Mouse (Mus musculus) myocyte (in vitro differentiated cells): ENCODE results near the gene Nuak1. TPM values are rescaled to one million over a fixed set of nuclear protein-coding genes. Genes with fewer than 3 reads are reported as not detected.

Source experiments
- H3K27me3 ChIP-seq: one replicate; pipeline ENCODE4 v1.6.1; 2011; ENCODE audit not compliant: control insufficient read depth, insufficient read depth, insufficient read length
- H3K36me3 ChIP-seq: one replicate; pipeline ENCODE4 v1.6.1; 2011; ENCODE audit not compliant: control insufficient read depth, insufficient read depth
- H3K4me2 ChIP-seq: one replicate; pipeline ENCODE4 v1.6.1; 2011; ENCODE audit warnings: low read depth, control low read depth
- H3K4me3 ChIP-seq: one replicate; pipeline ENCODE4 v1.5.1; 2011; ENCODE audit warnings: mild to moderate bottlenecking, control low read depth, moderate library complexity
- H3K79me2 ChIP-seq: one replicate; pipeline ENCODE4 v1.6.1; 2011; ENCODE audit not compliant: control insufficient read depth, insufficient read depth
- H3ac ChIP-seq: one replicate; pipeline ENCODE4 v1.6.1; 2011; ENCODE audit not compliant: control insufficient read depth, insufficient read length
- CEBPB ChIP-seq: IDR thresholded peaks from 2 replicates; pipeline ENCODE4 v1.6.1; 2011; ENCODE audit warnings: mild to moderate bottlenecking, moderate library complexity; ENCODE audit not compliant: poor library complexity, insufficient read depth, severe bottlenecking
- E2F4 ChIP-seq: IDR thresholded peaks from one replicate; pipeline ENCODE4 v1.6.1; 2011; ENCODE audit warnings: mild to moderate bottlenecking, control low read depth, moderate library complexity; ENCODE audit not compliant: insufficient read depth
- MAX ChIP-seq: IDR thresholded peaks from one replicate; pipeline ENCODE4 v1.6.1; 2011; ENCODE audit warnings: low read depth, mild to moderate bottlenecking, control low read depth
- MYOD1 ChIP-seq, 3 experiments: IDR thresholded peaks; one replicate each; pipeline ENCODE4 v1.6.1; 2011; ENCODE audit warnings: control low read depth in 2 of 3, low read depth in 2 of 3, mild to moderate bottlenecking in 2 of 3, moderate library complexity in 1 of 3; ENCODE audit not compliant: insufficient read length in 2 of 3, control insufficient read depth in 1 of 3
- MYOG ChIP-seq, 3 experiments: IDR thresholded peaks; one replicate each; pipeline ENCODE4 v1.6.1; 2011; ENCODE audit warnings: control low read depth in 2 of 3, low read depth in 2 of 3, mild to moderate bottlenecking in 2 of 3; ENCODE audit not compliant: insufficient read length in 2 of 3, control insufficient read depth in 1 of 3, insufficient read depth in 1 of 3
- POLR2A ChIP-seq: IDR thresholded peaks from one replicate; pipeline ENCODE4 v1.6.1; 2011; ENCODE audit warnings: low read depth, mild to moderate bottlenecking, control low read depth, moderate library complexity; ENCODE audit not compliant: insufficient read length
- POLR2AphosphoS2 ChIP-seq: IDR thresholded peaks from one replicate; pipeline ENCODE4 v1.6.1; 2011; ENCODE audit warnings: low read depth, control low read depth; ENCODE audit not compliant: insufficient read length
- REST ChIP-seq: IDR thresholded peaks from one replicate; pipeline ENCODE4 v1.6.1; 2011; ENCODE audit warnings: mild to moderate bottlenecking, control low read depth, moderate library complexity; ENCODE audit not compliant: insufficient read depth, insufficient read length
- SRF ChIP-seq: IDR thresholded peaks from one replicate; pipeline ENCODE4 v1.6.1; 2011; ENCODE audit warnings: low read depth; ENCODE audit not compliant: control insufficient read depth, insufficient read length
- TCF12 ChIP-seq: IDR thresholded peaks from one replicate; pipeline ENCODE4 v1.6.1; 2011; ENCODE audit warnings: mild to moderate bottlenecking, control low read depth; ENCODE audit not compliant: poor library complexity, insufficient read depth, severe bottlenecking
- TCF3 ChIP-seq: IDR thresholded peaks from one replicate; pipeline ENCODE4 v1.6.1; 2011; ENCODE audit warnings: low read depth, control low read depth; ENCODE audit not compliant: insufficient read length
- USF1 ChIP-seq: IDR thresholded peaks from one replicate; pipeline ENCODE4 v1.6.1; 2011; ENCODE audit warnings: low read depth, mild to moderate bottlenecking, control low read depth, moderate library complexity
- polyA plus RNA-seq: library from polyadenylated mRNA; unstranded; fragments of >200 nt; fragmentation: generic; extraction: Trizol; gene quantifications from one replicate; pipeline ENCODE4 v1.2.1, GENCODE M21; 2012; ENCODE audit warnings: missing spikeins

Gene Nuak1
- polyA plus RNA-seq, 1 experiment, result 21.8 TPM

GRCm38 (mm10) chr10:84368185-84368584 lies 72.2 kb downstream of the Nuak1 start:
- no peak for TF ChIP-seq E2F4
- no peak for TF ChIP-seq TCF3
- no peak for TF ChIP-seq REST
- TF ChIP-seq MAX, result no peak
- TF ChIP-seq MYOD1 (IDR thresholded peaks at IDR 0.05; ENCODE audit: control insufficient read depth in 1 of 3, insufficient read length in 2 of 3, low read depth in 2 of 3), result no peak
- no peak for TF ChIP-seq TCF12
- Histone ChIP-seq H3K36me3 (no peaks in the 10 kb centered on the region), H3K27me3 (no peaks in the 10 kb centered on the region), H3ac (no peak overlapping the region), H3K4me3 (no peak overlapping the region), H3K4me2 (no peak overlapping the region), H3K79me2 (no peaks in the 10 kb centered on the region)

- Histone ChIP-seq H3K79me2 (no peaks in the 10 kb centered on the region), H3ac (no peak overlapping the region), H3K4me2 (no peak overlapping the region), H3K27me3 (no peaks in the 10 kb centered on the region), H3K36me3 (no peaks in the 10 kb centered on the region), H3K4me3 (no peak overlapping the region)
- TF ChIP-seq USF1 (no peak), MYOG (IDR thresholded peaks at IDR 0.05; ENCODE audit: control insufficient read depth in 1 of 3, insufficient read depth in 1 of 3, insufficient read length in 2 of 3, low read depth in 2 of 3) (peak in 1 of 3 experiments; percentile 22)
Measured at GRCm38 (mm10) chr10:84365166-84365865, 75.1 kb downstream of the Nuak1 start.

- no peak overlapping the region for H3ac ChIP-seq
- no peak overlapping the region for H3K4me2 ChIP-seq
- H3K27me3 ChIP-seq, result no peaks in the 10 kb centered on the region
- H3K36me3 ChIP-seq, result no peaks in the 10 kb centered on the region
- H3K4me3 ChIP-seq, result no peak overlapping the region
- no peaks in the 10 kb centered on the region for H3K79me2 ChIP-seq
- TF ChIP-seq REST (no peak), MAX (no peak), MYOG (IDR thresholded peaks at IDR 0.05; ENCODE audit: control insufficient read depth in 1 of 3, insufficient read depth in 1 of 3, insufficient read length in 2 of 3, low read depth in 2 of 3) (no peak), USF1 (no peak), POLR2A (no peak), SRF (no peak), TCF12 (no peak), CEBPB (no peak), POLR2AphosphoS2 (no peak), TCF3 (no peak), MYOD1 (IDR thresholded peaks at IDR 0.05; ENCODE audit: control insufficient read depth in 1 of 3, insufficient read length in 2 of 3, low read depth in 2 of 3) (no peak), E2F4 (no peak)
Measured at GRCm38 (mm10) chr10:84363833-84364232, 76.6 kb downstream of the Nuak1 start.

- Histone ChIP-seq H3K27me3 (no peaks in the 10 kb centered on the region), H3K4me3 (no peak overlapping the region), H3K4me2 (no peak overlapping the region), H3K79me2 (no peaks in the 10 kb centered on the region), H3ac (no peak overlapping the region), H3K36me3 (no peaks in the 10 kb centered on the region)
- TF ChIP-seq E2F4, result no peak
- TF ChIP-seq MYOD1 (IDR thresholded peaks at IDR 0.05; ENCODE audit: control insufficient read depth in 1 of 3, insufficient read length in 2 of 3, low read depth in 2 of 3), result no peak
- no peak for TF ChIP-seq POLR2A
- TF ChIP-seq SRF, result no peak
- TF ChIP-seq POLR2AphosphoS2, result no peak
- no peak for TF ChIP-seq MAX
- TF ChIP-seq REST, result no peak
- TF ChIP-seq TCF12, result no peak
- no peak for TF ChIP-seq MYOG (IDR thresholded peaks at IDR 0.05; ENCODE audit: control insufficient read depth in 1 of 3, insufficient read depth in 1 of 3, insufficient read length in 2 of 3, low read depth in 2 of 3)
Measured at GRCm38 (mm10) chr10:84360953-84361352, 79.4 kb downstream of the Nuak1 start.

- H3K36me3 ChIP-seq, result no peaks in the 10 kb centered on the region
- no peaks in the 10 kb centered on the region for H3K79me2 ChIP-seq
- H3ac ChIP-seq, result no peak overlapping the region
- no peak for TF ChIP-seq POLR2AphosphoS2
- no peak for TF ChIP-seq TCF12
- TF ChIP-seq MYOD1 (IDR thresholded peaks at IDR 0.05; ENCODE audit: control insufficient read depth in 1 of 3, insufficient read length in 2 of 3, low read depth in 2 of 3), result no peak
- no peak for TF ChIP-seq TCF3
- no peak for TF ChIP-seq SRF
- TF ChIP-seq USF1, result no peak
- no peak for TF ChIP-seq E2F4
- TF ChIP-seq CEBPB, result no peak
- no peak for TF ChIP-seq POLR2A
- TF ChIP-seq MAX, result no peak
- TF ChIP-seq REST, result no peak
- no peak for TF ChIP-seq MYOG (IDR thresholded peaks at IDR 0.05; ENCODE audit: control insufficient read depth in 1 of 3, insufficient read depth in 1 of 3, insufficient read length in 2 of 3, low read depth in 2 of 3)
- no peaks in the 10 kb centered on the region for H3K27me3 ChIP-seq
- H3K4me2 ChIP-seq, result no peak overlapping the region
- no peak overlapping the region for H3K4me3 ChIP-seq
Measured at GRCm38 (mm10) chr10:84360391-84360790, 80.0 kb downstream of the Nuak1 start.
